Mouse (Mus musculus): ENCODE measurements around the gene Slc30a9. TPM values are rescaled to one million over a fixed set of nuclear protein-coding genes. Genes with fewer than 3 reads are reported as not detected.
A peak's percentile ranks its signal among the peaks of the same experiment; 100 is the strongest.

Slc30a9 gene
- polyA plus RNA-seq, 1 experiment: 29.9 TPM

DNA sequence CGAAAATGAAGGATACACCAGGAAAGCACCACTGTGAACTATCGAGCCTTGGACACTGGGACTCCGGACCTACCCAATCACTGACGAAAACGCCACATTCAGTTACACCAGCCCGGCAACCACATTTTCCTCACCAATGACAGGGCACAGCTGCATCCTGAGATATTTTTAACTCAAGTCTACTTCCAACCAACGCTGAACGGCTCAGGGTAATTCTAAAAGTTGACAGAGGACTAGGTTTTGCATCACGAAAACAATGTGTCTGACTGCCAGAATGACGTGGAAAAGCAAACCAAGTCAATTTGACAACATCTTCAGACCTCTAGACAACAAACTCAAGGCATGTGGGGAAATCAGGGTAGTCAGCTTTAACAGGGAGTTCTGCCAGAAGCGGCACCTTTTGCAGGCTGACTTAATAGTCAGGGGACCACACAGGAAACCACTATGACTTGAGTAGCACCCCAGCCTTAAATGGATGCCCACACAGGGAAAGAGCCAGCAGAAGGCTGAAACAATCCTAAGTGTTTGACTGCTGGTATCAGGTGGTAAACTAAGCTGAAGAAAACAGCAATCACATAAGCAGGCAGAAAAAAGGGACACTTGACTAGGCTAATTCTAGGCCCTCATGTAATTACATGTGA is 88.6 kb downstream of the Slc30a9 start:
- H3K36me3 ChIP-seq (ENCODE audit: control insufficient read depth, insufficient read depth, low read length): no peaks in the 10 kb centered on the region
- peak; percentile 30 for DNase-seq
- 0 out of 2 replicates have a peak overlapping the region, but pooled peaks have one; percentile 2 for H3K4me3 ChIP-seq (ENCODE audit: control insufficient read depth, insufficient read depth, low read length)
- 8% methylated on average over 11 of the region's 11 CpGs for WGBS
- TF ChIP-seq POLR2A (IDR thresholded peaks at IDR 0.05; ENCODE audit: control insufficient read depth, extremely low read depth, insufficient read depth, low read length, poor library complexity) (no peak), CTCF (IDR thresholded peaks at IDR 0.05; ENCODE audit: borderline replicate concordance, control insufficient read depth, extremely low read depth, insufficient read depth, low read length, poor library complexity) (no peak)
- peak overlapping the region; percentile 46 for H3K27ac ChIP-seq (ENCODE audit: control insufficient read depth, insufficient read depth, low read length)
- H3K27me3 ChIP-seq (ENCODE audit: control insufficient read depth, insufficient read depth, low read length): no peaks in the 10 kb centered on the region
- peaks cover 22% of the 10 kb centered on the region for H3K4me1 ChIP-seq (replicated peaks; ENCODE audit: control insufficient read depth, insufficient read depth, low read length)

DNA sequence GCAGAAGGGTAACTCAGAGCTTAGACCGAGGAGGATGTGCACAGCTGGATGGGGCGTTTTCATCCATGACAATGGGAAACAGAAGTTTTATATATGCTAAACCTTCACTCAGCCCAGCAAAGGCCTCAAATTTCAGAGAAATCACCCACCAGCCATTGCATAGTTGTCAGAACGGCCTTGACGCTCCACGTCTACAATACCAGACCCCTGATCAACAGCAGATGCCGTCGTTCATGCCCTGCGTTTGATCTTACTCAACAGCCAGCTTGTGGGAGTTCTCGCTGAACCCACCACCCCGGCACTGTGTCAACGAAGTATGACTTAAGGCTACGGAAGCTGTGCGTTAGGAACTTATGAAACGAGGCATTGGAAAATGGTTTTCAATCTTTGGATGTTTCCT is 90.4 kb downstream of the Slc30a9 start:
- TF ChIP-seq POLR2A (IDR thresholded peaks at IDR 0.05; ENCODE audit: control insufficient read depth, extremely low read depth, insufficient read depth, low read length, poor library complexity): no peak
- TF ChIP-seq CTCF (IDR thresholded peaks at IDR 0.05; ENCODE audit: borderline replicate concordance, control insufficient read depth, extremely low read depth, insufficient read depth, low read length, poor library complexity): no peak

DNA sequence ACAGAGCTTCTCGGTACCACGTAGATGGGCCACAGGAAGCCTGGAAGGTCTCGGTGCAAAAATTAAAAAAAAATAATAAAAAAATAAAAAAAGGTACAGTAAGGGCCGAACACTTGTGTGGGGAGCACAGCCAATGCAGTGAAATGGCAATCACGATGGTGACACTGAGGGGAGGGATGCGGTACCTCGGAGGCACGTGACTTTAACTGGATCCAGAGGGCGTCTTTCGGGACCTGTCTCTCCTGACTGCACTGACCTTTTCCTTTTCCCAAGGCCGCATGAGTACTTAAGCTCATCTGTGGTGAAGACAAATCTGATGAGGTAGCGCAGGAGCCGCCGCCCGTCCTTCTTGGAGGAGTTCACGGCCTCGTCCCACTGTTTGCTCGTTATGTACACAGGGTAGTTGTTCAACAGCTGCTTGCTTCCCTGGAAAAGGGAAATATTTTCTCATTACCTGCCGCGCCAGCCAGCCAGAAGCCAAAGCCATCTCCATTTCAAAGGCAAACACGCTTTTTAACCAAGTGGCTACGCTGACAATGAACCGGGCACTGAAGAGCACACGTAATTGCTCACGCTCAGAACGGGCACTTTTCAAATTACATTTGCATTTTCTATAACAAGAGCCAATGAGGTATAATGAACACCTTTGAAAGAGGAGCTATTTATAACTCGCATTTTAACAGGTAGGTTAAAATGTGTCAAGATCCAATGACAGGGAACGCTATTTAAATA is 93.3 kb downstream of the Slc30a9 start:
- WGBS: 98% methylated on average over 28 of the region's 28 CpGs

More for the DNA sequence above, 90.4 kb downstream of the Slc30a9 start:
- no peak overlapping the region for H3K27ac ChIP-seq (ENCODE audit: control insufficient read depth, insufficient read depth, low read length)
- H3K4me1 ChIP-seq (replicated peaks; ENCODE audit: control insufficient read depth, insufficient read depth, low read length): peaks cover 24% of the 10 kb centered on the region
- H3K4me3 ChIP-seq (ENCODE audit: control insufficient read depth, insufficient read depth, low read length): no peak overlapping the region
- no peak for DNase-seq
- H3K27me3 ChIP-seq (ENCODE audit: control insufficient read depth, insufficient read depth, low read length): no peaks in the 10 kb centered on the region
- H3K36me3 ChIP-seq (ENCODE audit: control insufficient read depth, insufficient read depth, low read length): no peaks in the 10 kb centered on the region
- 97% methylated on average over 14 of the region's 14 CpGs for WGBS

DNA sequence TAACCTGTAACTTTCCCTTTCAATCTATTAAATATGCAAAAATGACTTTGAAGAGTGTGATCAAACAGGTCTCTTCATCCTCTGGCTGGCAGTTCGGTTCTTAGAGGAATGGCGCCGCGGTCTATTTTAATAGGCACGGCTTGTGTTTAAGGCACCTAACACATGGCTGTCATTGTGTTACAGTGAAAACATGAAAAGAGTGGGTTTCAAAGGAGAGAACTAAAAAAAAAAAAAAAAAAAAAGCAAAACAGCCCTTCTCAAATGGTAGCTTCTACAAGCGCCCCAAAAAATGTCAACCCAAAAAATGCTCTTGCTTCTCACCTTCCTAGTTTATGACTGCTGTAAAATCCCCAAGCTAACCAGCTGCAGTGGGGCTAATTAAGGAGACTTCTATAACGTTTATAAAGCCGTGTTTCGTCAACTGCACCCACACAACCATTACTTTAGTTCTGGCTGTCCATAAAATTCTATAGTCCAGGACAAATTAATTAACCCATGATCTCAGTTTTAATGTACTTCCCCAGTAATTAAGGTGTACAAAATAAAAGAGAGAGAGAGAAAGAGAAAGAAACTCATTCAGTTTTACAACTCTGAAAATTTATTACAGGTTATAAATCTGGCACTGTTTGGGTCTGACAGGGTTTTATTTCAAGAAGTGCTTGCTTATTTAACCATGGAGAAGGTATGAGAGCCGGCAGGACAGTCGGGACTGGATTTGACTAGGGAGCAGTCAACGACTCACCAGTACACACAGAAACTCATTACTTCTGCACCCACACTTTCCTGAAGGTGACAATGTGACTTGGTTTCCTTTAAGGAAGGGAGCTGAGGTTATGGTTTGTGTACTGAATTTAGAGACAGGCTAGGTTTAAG is 94.1 kb downstream of the Slc30a9 start:
- Histone ChIP-seq H3K4me3 (ENCODE audit: control insufficient read depth, insufficient read depth, low read length) (no peak overlapping the region), H3K4me1 (replicated peaks; ENCODE audit: control insufficient read depth, insufficient read depth, low read length) (peaks cover 17% of the 10 kb centered on the region), H3K27me3 (ENCODE audit: control insufficient read depth, insufficient read depth, low read length) (no peaks in the 10 kb centered on the region), H3K27ac (ENCODE audit: control insufficient read depth, insufficient read depth, low read length) (no peak overlapping the region), H3K36me3 (ENCODE audit: control insufficient read depth, insufficient read depth, low read length) (no peaks in the 10 kb centered on the region)
- DNase-seq: no peak
- TF ChIP-seq CTCF (IDR thresholded peaks at IDR 0.05; ENCODE audit: borderline replicate concordance, control insufficient read depth, extremely low read depth, insufficient read depth, low read length, poor library complexity) (no peak), POLR2A (IDR thresholded peaks at IDR 0.05; ENCODE audit: control insufficient read depth, extremely low read depth, insufficient read depth, low read length, poor library complexity) (no peak)
- WGBS: 71% methylated on average over 12 of the region's 12 CpGs

More for the DNA sequence above, 93.3 kb downstream of the Slc30a9 start:
- TF ChIP-seq CTCF (IDR thresholded peaks at IDR 0.05; ENCODE audit: borderline replicate concordance, control insufficient read depth, extremely low read depth, insufficient read depth, low read length, poor library complexity) (no peak), POLR2A (IDR thresholded peaks at IDR 0.05; ENCODE audit: control insufficient read depth, extremely low read depth, insufficient read depth, low read length, poor library complexity) (no peak)
- Histone ChIP-seq H3K27ac (ENCODE audit: control insufficient read depth, insufficient read depth, low read length) (no peak overlapping the region), H3K36me3 (ENCODE audit: control insufficient read depth, insufficient read depth, low read length) (no peaks in the 10 kb centered on the region), H3K4me3 (ENCODE audit: control insufficient read depth, insufficient read depth, low read length) (no peak overlapping the region), H3K4me1 (replicated peaks; ENCODE audit: control insufficient read depth, insufficient read depth, low read length) (peaks cover 21% of the 10 kb centered on the region), H3K27me3 (ENCODE audit: control insufficient read depth, insufficient read depth, low read length) (no peaks in the 10 kb centered on the region)
- DNase-seq: no peak

DNA sequence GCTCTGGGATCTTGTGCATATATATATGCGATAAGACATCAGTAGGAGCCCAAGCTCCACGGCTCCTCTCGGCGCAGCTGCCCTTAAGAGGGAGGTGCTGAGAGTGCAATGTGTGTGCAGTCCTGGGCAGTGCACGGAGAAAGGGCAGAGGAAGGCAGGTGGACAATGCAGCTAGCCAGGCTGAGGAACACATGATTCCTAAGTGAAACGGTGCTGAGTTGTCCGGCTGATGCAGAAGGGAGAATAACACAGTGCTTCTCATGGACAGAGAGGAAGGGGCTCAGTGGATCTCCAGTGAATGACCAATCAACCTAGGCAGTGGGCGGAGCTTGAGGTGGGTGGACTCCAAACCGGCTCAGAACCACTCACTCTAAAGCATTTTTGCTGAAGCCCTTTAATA is 94.9 kb downstream of the Slc30a9 start:
- no peaks in the 10 kb centered on the region for H3K27me3 ChIP-seq (ENCODE audit: control insufficient read depth, insufficient read depth, low read length)
- H3K4me1 ChIP-seq (replicated peaks; ENCODE audit: control insufficient read depth, insufficient read depth, low read length): peaks cover 15% of the 10 kb centered on the region
- no peaks in the 10 kb centered on the region for H3K36me3 ChIP-seq (ENCODE audit: control insufficient read depth, insufficient read depth, low read length)
- no peak for TF ChIP-seq CTCF (IDR thresholded peaks at IDR 0.05; ENCODE audit: borderline replicate concordance, control insufficient read depth, extremely low read depth, insufficient read depth, low read length, poor library complexity)
- TF ChIP-seq POLR2A (IDR thresholded peaks at IDR 0.05; ENCODE audit: control insufficient read depth, extremely low read depth, insufficient read depth, low read length, poor library complexity): no peak
- no peak overlapping the region for H3K4me3 ChIP-seq (ENCODE audit: control insufficient read depth, insufficient read depth, low read length)
- 52% methylated on average over 9 of the region's 9 CpGs for WGBS
- no peak for DNase-seq
- no peak overlapping the region for H3K27ac ChIP-seq (ENCODE audit: control insufficient read depth, insufficient read depth, low read length)

DNA sequence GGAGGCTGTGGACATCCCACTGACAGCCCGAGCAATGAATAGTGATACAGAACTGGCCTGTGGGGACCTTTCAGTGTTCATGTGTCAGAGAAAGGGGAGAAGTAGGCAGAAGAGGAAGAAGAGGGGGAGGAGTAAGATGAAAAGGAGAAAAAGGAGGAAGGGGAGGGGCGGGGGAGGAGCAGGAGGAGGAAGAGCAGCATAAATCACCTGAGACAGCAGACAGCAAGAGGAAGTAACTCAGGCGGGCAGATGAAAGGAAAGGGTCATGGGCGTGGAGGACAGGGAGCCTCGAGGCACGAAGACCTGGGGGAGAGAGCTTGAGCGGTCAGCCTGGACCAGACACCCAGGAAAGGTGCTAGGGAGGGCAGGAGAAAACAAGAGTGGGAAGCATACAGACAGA is 97.6 kb downstream of the Slc30a9 start:
- H3K27me3 ChIP-seq (ENCODE audit: control insufficient read depth, insufficient read depth, low read length): no peaks in the 10 kb centered on the region
- H3K4me1 ChIP-seq (replicated peaks; ENCODE audit: control insufficient read depth, insufficient read depth, low read length): peaks cover 15% of the 10 kb centered on the region

More for the DNA sequence above, 97.6 kb downstream of the Slc30a9 start:
- peak overlapping the region; percentile 48 for H3K4me3 ChIP-seq (ENCODE audit: control insufficient read depth, insufficient read depth, low read length)
- TF ChIP-seq POLR2A (IDR thresholded peaks at IDR 0.05; ENCODE audit: control insufficient read depth, extremely low read depth, insufficient read depth, low read length, poor library complexity) (peak; percentile 31; the same call in 1 of the 2 replicates), CTCF (IDR thresholded peaks at IDR 0.05; ENCODE audit: borderline replicate concordance, control insufficient read depth, extremely low read depth, insufficient read depth, low read length, poor library complexity) (no peak)
- peak; percentile 37 for DNase-seq
- WGBS: 8% methylated on average over 7 of the region's 7 CpGs
- no peaks in the 10 kb centered on the region for H3K36me3 ChIP-seq (ENCODE audit: control insufficient read depth, insufficient read depth, low read length)
- H3K27ac ChIP-seq (ENCODE audit: control insufficient read depth, insufficient read depth, low read length): peak overlapping the region; percentile 45; the same call in 1 of the 2 replicates

Measured in thymus, adult 2 months (tissue).